Mouse (Mus musculus) ovary, postnatal 10 days (tissue): Measurements from ENCODE around the gene Arl4c.

Experiments used
- DNase-seq: peaks from one replicate; pipeline ENCODE4 v3.0.0; 2022; ENCODE audit warnings: low spot score

Arl4c gene

DNA sequence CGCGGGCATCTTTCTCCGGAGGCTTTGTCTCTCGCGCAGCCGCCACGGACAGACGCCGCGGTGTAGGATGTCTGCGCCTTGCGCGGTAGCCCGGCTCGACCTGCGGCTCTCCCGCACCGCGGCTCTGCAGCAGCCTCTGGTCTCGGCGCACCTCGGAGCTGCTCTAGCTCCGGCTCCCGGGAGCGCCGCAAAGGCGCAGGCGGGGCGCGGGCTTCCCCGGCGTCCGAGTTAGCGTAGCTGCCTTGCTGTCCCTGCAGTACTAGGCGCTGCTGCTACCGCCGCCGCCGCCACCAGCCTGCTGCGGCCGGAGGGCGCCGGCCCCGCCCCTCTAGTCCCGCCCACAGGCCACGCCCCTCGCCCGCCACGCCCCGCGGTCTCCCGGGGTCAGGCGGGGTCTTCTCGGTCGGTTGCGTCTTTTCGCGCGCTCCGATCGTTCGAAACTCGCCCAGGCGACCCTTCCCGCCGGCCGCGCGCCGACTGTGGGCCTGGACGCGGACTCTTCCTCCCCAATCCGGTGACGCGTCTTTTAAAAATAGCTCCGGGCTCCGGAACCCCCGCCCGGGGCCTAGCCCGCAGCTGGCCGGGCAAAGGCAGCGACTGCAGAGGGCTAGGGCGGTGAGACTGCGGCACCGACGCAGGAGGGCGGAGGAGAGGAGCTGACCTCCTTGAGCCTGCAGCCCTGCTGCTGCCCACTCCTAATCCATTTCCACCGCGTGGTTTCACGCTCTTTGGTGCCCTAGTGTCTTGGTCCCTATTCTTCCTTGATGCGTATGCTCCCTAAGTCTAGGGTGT is at the start of gene Arl4c:
Arl4c (minus strand) TSS at position 352 of the 792 bp plus-strand sequence.
- peak; percentile 77 for DNase-seq

GRCm38 (mm10) chr1:88751332-88751731 is 49.3 kb upstream of the Arl4c start:
- no peak for DNase-seq

- no peak for DNase-seq
Observed at GRCm38 (mm10) chr1:88750576-88750975, 48.6 kb upstream of the Arl4c start.

DNA sequence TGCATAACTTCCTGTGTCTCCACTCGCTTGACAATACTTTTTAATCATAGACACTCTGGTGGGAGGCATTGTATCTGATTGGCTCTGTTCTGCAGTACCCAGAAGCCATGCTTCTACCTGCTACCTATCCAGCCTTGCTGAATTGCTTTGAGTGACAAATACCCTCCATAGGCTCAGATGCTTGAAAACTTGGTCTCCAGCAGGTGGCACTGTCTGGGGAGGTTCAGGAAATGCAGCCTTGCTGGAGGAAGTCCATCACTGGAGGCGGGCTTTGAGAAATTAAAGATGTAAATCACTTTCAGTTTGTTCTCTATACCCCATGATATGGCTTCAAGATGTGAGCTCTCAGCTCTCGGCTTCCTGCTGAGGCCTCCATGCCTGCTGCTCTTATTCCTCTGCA is 48.1 kb upstream of the Arl4c start:
- DNase-seq, result no peak

GRCm38 (mm10) chr1:88749106-88749505 is 47.1 kb upstream of the Arl4c start:
- DNase-seq, result no peak

- peak; percentile 39 for DNase-seq
Observed at GRCm38 (mm10) chr1:88745256-88745655, 43.2 kb upstream of the Arl4c start.

GRCm38 (mm10) chr1:88744261-88744660 is 42.2 kb upstream of the Arl4c start:
- DNase-seq, result no peak

DNA sequence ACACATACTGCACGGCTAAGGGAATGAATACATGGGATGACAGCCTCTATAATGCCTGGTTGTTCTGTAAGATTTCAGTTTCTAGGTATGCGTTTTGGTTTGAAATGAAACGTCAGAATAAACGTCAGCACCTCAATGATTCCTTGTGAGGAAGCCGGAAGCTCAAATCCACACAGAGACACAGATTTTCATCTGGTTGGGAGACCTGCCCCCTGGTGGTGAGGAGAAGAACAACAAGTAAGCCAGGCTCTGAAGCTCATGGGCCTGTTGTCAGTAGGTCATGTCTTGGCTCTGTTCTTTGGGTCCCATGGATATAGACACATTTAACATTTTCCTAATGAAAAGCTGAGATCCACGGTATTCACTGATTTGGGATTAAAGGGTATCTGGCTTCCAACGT is 40.4 kb upstream of the Arl4c start:
- DNase-seq, result no peak

DNA sequence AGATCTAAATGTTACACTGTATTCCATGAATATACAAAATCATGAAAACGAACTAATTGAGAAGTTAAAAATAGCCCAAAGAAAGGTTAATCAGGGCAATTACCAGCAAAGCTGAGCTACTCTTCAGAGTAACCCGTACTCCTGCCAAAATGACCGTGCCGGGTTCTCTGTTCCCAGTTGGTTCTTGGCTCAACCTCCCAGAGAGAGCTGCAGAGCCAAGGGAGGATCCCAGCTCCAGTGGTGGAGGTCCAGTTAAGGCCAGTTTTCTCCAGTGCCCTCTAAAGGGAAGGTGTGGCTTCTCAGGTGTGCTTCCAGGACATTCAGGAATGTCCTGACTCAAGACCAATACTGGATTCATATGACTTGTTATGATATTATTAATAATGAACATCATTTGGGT is 37.5 kb upstream of the Arl4c start:
- DNase-seq, result no peak

GRCm38 (mm10) chr1:88738931-88739330 is 36.9 kb upstream of the Arl4c start:
- DNase-seq, result no peak

DNA sequence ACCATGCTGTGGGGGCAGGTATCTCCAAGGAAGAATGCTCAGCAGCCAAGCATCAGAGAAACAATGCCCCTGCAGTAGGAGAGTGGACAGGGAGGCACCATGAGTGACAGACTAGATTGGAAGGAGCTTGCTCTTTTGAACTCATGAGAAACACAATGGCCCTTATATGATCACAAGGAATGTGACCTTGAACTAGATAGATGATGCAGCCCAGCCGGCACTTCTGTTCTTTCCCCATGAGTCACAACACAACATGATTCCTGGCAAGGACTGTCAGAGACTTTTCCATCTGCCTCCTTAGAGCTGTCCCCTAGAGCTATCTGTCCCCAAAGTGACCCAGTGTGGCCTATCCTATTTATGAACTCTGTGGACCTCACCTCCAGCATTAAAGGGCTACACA is 27.5 kb upstream of the Arl4c start:
- DNase-seq, result no peak

DNA sequence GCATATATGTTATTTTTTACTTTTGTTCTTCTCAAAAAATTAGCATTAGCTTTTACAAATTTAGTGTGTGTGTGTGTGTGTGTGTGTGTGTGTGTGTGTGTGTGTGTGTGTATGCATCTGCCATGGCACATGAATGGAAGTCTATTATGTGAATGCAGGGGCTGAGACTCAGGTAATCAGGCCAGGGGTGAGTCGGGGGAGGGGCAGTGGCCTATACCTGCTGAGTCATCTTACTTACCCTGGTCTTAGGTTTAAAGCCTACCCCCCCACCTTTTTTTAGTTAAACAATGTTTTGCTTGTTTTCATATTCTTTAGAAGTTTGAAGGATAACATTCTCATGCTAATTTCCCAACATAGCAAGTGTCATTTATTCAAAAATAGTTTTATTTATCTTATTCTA is 25.3 kb upstream of the Arl4c start:
- no peak for DNase-seq

GRCm38 (mm10) chr1:88725716-88726115 is 23.7 kb upstream of the Arl4c start:
- DNase-seq, result no peak

DNA sequence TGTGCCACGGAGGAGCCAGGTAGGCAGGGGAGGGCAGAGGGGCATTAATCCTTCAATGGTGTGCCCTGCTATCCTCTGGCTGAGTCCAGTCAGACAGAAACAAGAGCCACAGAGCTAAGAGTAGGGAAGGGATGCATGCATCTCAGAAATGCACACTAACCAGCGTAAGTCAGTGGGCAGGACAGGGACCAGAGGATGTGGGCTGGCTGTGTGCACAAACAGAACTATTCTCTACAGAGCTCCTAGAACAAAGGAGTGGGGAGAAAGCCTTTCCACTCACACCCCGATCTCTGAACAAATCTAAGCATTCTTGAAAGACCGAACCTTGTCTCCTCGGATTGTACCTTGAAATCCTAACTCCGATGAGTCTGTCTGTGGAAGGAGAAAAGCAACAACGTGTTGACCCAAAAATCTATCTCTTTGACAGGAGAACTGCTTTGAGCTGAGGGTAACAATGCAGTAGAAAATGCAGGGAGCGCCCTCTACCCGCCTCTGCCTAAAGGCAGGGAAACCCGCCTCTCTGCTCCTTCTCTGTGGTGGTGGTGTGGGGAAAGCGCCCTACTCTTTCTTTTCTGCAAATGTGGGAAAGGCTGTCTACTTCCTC is 18.7 kb upstream of the Arl4c start:
- no peak for DNase-seq

GRCm38 (mm10) chr1:88718563-88718962 is 16.5 kb upstream of the Arl4c start:
- no peak for DNase-seq

GRCm38 (mm10) chr1:88717736-88718135 is 15.7 kb upstream of the Arl4c start:
- no peak for DNase-seq

GRCm38 (mm10) chr1:88712011-88712410 is 10.0 kb upstream of the Arl4c start:
- DNase-seq, result no peak

DNA sequence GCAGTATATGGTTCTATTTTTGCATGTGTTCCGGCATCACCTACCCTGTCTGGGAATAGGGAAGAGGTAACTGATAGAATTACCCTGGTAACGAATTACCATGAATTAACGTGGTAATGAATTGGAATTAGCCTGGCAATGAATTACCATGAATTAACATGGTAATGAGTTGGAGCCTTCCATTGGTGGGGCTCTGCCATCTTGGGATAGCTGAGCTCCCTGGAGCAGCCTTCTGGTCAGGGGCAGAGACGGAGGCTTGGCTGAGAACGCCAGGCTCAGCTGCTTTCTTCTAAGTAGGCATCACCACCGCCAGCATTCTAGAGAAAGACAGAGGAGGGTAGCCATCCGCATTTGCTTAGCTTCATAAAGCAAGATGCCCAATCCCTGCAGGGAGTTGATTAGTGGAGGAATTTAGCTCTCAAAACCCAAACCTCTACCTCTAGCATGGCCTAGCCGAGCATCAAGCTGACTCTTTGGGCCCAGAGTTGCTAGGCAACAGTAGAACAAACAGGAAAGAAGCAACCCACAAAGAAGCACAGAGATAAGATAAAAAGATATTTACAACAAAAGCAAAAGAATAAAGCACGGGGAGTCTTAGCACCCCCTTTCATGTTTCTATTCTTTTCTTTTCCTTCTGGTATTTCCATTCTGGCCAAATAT is 6.8 kb upstream of the Arl4c start:
- DNase-seq, result no peak

- no peak for DNase-seq
Observed at GRCm38 (mm10) chr1:88708191-88708590, 6.2 kb upstream of the Arl4c start.

DNA sequence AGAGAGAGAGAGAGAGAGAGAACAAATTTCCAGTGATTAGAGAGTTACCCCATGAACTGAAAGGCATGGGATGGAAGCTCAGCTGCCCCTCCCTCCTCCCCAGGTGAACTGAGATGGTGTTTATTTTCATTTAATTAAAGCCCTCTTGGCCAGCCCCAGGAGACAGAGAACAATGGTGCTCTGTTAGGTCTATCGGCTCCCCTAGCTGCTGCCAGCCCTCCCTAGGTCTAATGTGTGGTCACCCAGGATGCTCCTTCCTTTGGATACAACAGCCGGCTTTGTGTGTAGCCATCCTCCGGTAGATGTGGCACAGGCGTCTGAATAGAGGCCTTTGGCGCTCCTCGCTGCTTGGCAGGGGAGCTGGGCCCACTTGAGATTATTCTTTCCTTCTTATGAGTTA is 5.5 kb upstream of the Arl4c start:
- no peak for DNase-seq

- DNase-seq, result peak; percentile 79
Observed at GRCm38 (mm10) chr1:88705799-88706198, 3.8 kb upstream of the Arl4c start.

DNA sequence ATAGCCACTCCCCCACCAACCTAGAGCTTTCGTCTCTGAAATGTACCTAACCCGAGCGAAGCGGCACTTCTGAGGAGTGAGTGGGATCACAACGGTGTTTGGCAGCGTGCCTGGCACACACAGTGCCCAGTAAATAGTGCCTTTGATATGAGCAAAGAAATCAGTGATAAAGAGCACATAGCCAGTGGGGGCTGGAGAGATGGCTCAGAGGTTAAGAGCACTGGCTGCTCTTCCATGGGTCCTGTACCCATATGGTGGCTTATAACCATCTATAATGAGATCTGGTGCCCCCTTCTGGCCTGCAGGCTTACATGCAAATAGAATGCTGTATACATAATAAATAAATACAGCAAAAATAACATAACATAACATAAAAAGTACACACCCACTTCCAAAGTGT is 3.0 kb upstream of the Arl4c start:
- DNase-seq, result no peak
